Mouse (Mus musculus) kidney, postnatal 14 days (tissue): Measurements from ENCODE around the gene Tnfsf9.
"Not testable (repeated sequence)": the region's sequence is repeated elsewhere in the genome, so short reads cannot be mapped to it uniquely, and the experiment has no call there.

ENCODE experiments used
- DNase-seq: peaks from one replicate; pipeline ENCODE4 v3.0.0; 2022; ENCODE audit warnings: mixed read lengths

Gene Tnfsf9

DNA sequence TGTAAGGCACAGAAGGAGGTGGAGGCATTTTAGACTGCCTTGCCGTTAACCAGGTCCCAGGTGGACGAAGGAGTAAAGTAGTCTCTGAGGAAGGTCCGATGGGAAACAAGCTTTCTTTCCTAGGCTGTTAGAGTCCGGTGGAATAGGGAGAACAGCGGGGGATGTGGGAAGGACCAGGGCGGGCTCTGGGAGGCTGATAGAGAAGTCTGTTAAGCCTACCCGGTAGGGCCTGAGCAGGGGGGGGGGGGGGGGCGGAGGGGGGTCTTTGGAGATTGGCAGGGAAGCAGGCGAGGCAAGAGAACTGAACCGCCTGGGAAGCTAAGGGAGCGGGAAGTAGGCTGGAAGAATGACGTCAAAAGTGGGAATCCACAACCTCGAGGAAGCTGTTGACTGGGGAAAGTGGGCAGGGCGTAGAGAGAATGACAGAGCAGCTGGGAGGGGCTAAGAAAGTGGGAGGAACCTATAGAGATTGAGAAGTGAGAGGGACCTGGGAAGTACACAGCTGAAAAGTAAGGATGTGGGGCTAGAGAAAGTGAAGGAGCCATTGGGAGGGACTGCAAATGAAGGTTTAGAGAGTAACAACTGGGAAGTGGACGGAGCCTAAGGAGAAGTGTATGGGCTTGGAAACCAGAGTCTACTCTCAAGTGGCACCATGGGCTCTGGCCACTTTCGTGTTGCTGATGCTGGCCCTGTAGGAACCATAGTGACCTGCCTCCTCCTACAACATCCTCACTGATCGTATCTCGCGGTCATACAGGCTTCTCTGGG is 9.1 kb upstream of the Tnfsf9 start:
- DNase-seq: peak; percentile 73

DNA sequence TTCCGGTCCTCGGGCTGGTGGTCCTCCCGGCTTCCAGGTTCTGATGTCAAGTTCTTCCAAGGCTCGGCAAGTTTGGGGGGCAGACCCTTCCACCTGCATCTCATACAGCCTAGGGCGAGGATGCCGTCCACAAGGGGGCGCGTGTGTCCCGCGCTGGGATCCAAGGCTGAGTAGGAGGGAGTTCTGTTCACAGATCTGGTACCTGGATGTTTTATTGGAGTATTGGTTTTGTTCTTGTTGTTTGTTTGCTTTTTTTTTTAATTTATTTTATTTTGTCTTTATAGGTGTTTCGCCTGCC is 8.6 kb upstream of the Tnfsf9 start:
- DNase-seq: peak; percentile 85

DNA sequence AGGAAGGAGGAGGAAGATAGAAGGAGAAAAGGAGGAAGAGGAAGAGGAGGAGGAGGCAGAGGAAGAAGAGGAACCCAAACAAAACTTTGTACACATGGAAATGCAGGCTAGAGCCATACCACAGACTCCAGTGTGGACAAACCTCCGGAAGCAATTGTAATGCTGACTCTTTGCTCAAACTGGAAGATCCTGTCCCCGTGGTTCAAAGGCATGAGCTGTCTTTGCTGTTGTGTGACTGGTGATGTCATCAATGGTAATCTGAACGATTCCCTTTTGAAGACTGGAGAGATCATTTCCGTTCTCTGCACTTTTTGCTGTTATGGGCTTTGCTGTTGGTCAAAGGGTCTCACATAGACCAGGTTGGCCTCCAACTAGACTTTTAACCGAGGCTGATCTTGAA is 6.8 kb upstream of the Tnfsf9 start:
- DNase-seq: no peak

- no peak for DNase-seq
These were observed 5.3 kb upstream of the Tnfsf9 start for GRCm38 (mm10) chr17:57099629-57100325.

- DNase-seq: no peak
These were observed 2.8 kb upstream of the Tnfsf9 start for GRCm38 (mm10) chr17:57102276-57102675.

DNA sequence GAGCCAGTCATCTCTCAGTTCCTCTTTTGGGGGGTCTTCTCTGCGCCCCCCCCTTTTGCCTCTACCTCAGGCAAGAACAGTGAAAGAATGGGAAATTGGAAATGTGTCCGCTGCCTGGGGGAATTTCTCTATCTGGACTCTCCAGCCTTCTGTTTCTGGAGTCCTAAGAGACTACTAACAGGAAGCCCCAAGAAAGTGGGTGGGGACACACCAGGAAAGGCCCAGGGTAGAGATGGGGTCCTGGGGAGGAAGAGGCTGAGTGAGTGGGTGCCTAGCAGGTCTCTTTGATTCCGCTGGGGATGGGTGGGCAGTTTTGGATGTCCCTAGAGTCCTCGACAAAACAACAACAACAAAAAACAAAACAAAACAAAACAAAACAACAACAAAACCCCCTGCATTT is 629 bp upstream of the Tnfsf9 start:
- no peak for DNase-seq

GRCm38 (mm10) chr17:57106035-57106368 is 877 bp downstream of the Tnfsf9 start:
- DNase-seq: no peak

DNA sequence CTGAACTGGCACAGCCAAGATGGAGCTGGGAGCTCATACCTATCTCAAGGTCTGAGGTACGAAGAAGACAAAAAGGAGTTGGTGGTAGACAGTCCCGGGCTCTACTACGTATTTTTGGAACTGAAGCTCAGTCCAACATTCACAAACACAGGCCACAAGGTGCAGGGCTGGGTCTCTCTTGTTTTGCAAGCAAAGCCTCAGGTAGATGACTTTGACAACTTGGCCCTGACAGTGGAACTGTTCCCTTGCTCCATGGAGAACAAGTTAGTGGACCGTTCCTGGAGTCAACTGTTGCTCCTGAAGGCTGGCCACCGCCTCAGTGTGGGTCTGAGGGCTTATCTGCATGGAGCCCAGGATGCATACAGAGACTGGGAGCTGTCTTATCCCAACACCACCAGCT is 1.9 kb downstream of the Tnfsf9 start:
- DNase-seq: no peak

DNA sequence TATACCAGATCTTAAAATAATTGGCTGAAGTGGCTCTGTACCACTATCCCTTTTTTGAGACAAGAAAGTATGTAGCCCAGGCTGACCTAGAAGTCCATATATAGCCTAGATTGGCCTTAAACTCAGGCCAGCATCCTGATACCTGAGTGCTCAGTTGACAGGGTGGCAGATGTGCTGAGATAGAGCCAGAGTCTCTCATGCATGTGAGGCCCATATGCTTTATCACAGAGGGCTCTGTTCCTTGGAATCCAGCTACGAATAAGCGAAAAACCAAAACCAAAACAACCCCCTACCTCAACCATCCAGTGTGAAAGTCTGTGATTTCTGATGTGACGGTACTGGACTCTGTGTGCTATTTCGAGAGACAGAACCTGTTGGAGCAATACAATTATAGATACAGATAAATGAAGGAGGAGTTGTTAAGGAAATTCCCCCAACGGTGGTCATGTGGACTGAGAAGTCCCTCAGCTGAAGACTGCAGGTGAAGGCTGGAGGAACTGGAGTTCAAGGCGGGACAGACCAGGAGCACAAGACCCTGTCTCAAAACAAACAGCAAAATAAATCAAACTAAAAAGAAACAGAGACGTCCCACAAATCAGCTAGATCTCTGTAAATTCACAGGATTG is 3.0 kb downstream of the Tnfsf9 start:
- no peak for DNase-seq

DNA sequence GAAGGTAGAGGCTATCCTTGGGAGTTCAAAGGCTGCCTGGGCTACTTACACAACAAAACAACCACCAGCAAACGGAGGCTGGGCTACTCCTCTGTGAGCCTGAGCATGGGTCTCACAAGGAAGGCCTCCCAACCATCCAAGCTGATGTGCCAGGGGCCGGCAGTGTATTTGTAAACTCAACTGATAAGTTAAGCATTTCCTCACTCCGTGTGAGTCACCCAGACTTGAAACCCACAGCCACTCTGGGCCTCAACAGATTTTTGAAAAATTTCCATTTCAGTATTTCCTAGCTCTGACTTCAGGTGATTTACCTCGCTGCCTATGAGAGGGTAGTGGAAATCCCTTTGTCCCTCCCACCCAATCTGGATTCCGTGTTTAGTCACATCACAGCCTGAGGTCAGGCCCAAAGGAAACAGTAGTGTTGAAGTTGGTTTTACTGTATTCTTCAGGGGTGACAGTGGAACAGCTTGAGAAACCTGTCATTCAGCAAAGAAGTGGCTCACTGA is 3.6 kb downstream of the Tnfsf9 start:
- no peak for DNase-seq

DNA sequence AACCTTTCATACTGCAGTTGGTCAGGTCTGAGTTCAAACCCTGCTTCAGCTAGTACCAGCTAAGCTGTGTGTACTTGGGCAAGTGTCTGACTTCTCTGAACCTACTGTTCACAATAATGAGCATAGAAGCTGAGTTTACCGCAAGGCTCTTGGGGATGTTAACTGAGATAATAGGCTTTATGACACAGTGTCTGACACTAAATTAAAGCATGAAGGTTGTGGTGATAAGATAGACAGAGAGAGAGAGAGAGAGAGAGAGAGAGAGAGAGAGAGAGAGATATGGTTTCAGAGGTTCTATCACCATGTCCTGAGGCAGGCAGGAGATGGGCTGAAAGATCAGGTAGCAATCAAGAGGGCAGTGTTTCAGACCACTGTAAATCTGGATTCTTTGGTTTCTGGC is 4.9 kb downstream of the Tnfsf9 start:
- DNase-seq: no peak

DNA sequence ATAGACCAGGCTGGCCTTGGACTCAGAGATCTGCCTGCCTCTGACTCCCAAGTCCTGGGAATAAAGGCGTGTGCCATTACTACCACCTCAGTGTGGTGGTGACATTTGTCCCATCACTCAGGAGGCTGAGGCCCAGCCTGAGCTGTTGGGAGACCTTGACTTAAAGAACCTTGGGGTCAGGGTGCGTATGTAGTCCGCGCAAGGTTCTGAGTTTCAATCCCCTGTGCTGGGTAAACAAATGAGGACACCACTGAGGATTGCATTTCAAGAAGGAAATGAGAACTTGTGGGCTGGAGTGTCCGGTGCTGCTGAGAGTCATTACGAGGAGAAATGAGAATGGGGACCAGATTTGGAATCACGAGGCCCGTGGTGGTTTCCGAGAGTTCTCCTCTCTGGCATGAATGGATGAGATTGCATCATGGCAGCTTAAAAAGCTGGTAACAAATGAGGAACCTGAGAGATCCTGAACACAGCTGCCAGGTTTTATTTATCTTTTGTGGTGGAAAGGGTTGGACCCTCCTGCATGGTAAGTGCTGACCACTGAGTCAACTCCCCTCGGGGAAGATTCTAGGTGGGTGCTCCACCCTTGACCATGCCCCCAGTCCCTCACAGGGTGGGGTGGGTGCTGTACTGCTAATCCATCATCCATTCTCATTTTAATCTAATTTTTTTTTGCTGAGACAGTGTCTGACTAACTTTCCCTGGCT is 7.8 kb downstream of the Tnfsf9 start:
- no peak for DNase-seq

DNA sequence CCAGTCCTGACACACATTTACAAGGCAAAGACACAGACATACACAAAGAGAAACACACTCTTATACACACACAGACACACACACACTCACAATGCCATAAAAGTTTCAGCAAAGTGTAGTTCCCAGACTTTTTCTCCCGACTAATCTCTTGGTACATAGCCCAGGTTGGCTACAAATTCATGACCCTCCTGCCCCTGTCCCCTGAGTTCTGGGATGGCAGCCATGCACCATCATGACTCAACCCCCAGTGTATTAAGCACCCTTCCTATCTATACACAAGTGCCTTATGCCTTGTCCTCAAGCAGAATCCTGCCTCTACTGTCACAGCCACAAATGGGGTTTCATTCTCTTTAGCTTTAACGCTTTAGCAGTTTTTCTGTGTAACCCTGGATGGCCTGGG is 11.7 kb downstream of the Tnfsf9 start:
- no peak for DNase-seq

DNA sequence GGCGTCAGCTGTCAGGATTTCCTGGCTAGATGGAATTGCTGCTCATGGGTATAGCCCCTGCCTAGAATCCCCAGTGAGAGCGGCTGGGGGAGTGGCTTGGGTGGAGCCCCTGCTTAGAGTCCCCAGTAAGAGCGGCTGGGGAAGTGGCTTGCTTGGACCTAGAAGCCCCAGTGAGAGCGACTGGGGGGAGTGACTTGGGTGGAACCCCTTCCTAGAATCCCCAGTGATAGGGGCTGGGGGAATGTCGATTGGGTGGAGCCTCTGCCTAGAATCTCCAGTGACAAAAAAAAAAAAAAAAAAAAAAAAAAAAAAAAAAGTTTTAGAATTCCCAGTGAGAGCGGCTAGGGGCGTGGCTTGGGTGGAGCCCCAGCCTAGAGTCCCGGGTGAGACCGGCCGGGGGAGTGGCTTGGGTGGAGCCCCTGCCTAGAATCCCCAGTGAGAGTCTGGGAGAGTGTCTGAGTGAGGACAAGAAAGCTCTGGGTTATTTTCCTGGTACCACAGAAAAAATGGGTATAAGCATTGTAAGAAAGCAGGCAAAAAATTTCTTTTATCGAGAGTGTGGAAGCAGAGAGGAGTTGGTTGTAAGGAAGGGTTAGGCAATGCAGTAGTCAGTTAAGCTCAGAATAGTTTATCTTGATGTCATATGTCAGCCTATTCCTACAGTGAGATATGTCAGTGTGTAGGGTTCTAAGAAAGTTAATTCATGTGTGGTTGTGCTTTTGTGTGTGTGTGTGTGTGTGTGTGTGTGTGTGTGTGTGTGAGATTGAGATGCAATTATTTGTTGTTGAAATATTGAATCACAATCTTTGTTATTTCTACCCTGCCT is 13.6 kb downstream of the Tnfsf9 start:
- DNase-seq: peak; percentile 43

DNA sequence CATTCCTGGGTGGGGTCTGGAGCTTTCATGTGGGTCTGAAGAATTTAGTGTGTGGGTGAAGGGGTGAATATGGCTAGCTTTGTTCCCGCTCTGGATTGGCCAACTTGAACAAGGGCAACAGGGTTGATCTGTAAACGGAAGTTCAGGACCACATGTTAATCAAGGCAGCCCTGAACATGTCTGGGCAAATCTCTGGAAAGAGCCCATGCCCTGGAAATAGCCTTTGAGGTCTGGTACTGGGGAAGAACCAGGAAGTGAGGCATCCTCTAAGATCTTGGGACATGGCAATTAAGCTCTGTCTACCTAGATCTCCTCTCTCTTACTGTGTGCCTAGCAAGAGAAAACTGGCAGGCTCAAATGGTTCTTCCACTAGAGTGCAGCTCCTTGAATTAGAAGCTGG is 16.7 kb downstream of the Tnfsf9 start:
- DNase-seq: no peak

GRCm38 (mm10) chr17:57123192-57124118 is 18.3 kb downstream of the Tnfsf9 start:
- DNase-seq: no peak

GRCm38 (mm10) chr17:57124792-57125191 is 19.7 kb downstream of the Tnfsf9 start:
- DNase-seq: no peak

GRCm38 (mm10) chr17:57125853-57126622 is 20.9 kb downstream of the Tnfsf9 start:
- no peak for DNase-seq

DNA sequence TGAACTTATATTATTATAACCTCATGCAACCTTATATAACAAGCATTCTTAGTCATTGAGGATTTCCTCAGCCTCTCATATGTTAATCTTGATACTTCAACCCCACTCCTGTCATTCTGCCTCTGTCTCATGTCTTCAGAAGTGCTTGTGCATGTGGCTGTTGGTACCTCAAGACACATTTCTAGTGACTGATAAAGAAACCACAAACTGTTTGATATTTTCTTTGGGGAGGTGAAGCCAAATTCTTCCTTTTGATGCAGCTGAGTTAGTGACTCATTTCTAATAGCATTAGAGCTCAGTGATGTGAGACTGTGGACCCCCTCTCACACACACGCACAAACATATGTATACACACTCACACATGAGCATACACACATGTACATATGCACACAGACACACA is 26.7 kb downstream of the Tnfsf9 start:
- DNase-seq: no peak

DNA sequence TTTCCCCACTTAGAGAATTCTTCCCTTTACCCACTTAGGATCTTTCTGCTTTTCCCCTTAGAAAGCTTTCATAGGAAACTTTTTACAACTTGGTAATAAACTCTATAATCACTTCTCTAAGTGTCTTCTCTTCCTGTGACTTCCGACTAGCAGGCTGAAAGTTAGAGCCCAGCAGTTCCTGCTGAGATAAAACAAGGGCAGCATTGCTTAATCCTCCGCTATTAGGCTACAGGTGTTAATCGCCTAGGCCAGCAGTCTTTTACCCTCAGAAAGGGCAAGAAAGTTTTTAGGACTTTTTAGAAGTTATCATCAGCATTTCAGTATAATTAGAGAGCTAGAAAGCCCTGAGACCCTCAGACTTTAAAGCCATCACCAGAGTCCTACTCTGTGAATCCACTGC is 28.9 kb downstream of the Tnfsf9 start:
- not testable (repeated sequence) for DNase-seq

- DNase-seq: no peak
These were observed 29.6 kb downstream of the Tnfsf9 start for GRCm38 (mm10) chr17:57134693-57135092.
